Mouse (Mus musculus): ENCODE data around the gene Ffar3.

Ffar3 gene

GRCm38 (mm10) chr7:30856078-30856477 is at the start of gene Ffar3:
Ffar3 (minus strand) TSS chr7:30856178.
- DNase-seq (ENCODE audit: low spot score) = no peak

DNA sequence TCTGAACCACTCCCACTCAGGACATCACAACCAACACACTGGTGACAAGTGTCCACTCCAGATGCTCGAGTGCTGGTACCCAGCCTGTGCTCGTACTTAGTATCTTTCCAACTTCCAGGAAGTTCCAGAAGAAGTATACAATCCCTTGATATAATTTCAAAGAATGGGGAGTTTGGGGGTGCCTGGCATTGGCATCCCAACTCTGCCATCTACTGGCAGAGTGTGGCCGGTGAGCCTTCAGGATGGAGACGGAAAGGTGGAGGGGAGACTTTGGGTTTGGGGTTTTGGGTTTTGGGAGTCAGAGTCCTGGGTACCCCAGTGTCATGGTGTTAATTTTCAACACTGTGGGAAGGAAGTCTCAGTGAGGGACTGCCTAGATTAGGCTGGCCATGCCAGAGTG is 48.1 kb upstream of the Ffar3 start:
- DNase-seq (ENCODE audit: low spot score) = no peak

GRCm38 (mm10) chr7:30895217-30895616 is 39.2 kb upstream of the Ffar3 start:
- DNase-seq (ENCODE audit: low spot score) = no peak

DNA sequence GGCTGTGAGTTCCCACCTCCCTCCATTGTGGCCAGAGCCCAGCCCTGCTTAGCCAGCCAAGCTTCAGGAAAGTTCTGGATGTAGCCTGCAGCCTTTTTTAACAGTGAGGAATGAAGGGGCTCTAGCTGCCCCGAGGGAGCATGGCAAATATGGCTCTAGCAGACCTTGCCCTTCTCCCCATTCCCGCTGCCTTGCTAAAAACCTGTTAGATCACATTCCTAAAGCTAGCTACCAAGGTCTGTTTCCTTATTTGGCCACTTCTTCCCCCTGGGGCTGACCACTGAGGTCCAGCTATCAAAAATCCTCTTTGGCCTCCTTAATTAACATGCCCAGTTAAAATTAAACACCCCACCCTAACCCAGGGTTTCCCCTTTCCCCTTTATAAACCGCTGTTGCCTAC is 36.5 kb upstream of the Ffar3 start:
- DNase-seq (ENCODE audit: low spot score) = peak; percentile 19

- DNase-seq (ENCODE audit: low spot score) = no peak
Measured at GRCm38 (mm10) chr7:30891746-30892145, 35.8 kb upstream of the Ffar3 start.

- DNase-seq (ENCODE audit: low spot score) = no peak
Measured at GRCm38 (mm10) chr7:30890681-30891080, 34.7 kb upstream of the Ffar3 start.

GRCm38 (mm10) chr7:30888786-30889185 is 32.8 kb upstream of the Ffar3 start:
- no peak for DNase-seq (ENCODE audit: low spot score)

GRCm38 (mm10) chr7:30887568-30888188 is 31.7 kb upstream of the Ffar3 start:
- no peak for DNase-seq (ENCODE audit: low spot score)

DNA sequence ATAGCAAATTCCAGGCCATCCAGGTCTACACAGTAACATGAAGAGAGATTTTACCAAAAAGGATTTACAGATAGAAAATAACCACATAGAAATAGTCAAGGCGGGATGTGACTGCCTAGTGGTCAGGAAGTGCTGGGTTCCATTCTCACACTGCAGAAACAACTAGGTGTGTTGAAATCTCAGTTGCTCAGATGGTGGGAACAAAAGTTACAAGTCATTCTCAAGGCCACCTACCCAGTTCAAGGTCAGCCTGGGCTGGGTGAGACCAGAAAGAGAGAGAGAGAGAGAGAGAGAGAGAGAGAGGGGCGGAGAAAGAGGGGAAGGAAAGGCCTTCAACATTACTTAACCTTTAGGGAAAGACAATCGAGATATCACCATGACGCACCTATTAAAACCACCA is 30.9 kb upstream of the Ffar3 start:
- DNase-seq (ENCODE audit: low spot score) = no peak

- DNase-seq (ENCODE audit: low spot score) = no peak
Measured at GRCm38 (mm10) chr7:30884047-30884446, 28.1 kb upstream of the Ffar3 start.

GRCm38 (mm10) chr7:30881367-30881766 is 25.4 kb upstream of the Ffar3 start:
- DNase-seq (ENCODE audit: low spot score) = no peak

- no peak for DNase-seq (ENCODE audit: low spot score)
Measured at GRCm38 (mm10) chr7:30880176-30880575, 24.2 kb upstream of the Ffar3 start, which contains the start of gene Cd22. Cd22 (minus strand) TSS chr7:30880342.

- DNase-seq (ENCODE audit: low spot score) = no peak
Measured at GRCm38 (mm10) chr7:30878950-30879349, 23.0 kb upstream of the Ffar3 start.

DNA sequence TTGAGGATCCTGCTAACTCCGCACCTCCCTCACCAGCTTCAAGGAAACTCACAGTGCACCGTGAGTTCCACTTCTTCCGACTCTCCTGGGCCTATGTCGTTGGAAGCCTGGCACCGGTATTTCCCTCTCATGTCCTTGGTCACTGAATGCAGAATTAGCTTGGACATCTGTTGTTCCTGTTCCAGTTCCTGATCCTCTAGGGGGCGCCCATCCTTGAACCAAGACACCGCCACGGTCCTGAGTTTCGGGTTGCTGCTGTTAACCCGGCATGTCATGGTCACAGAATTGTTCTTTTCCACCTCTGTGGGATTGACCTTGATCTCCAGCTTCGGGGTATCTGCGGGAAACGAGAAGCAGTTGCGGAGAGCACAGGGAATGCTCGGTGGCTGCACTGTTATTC is 17.1 kb upstream of the Ffar3 start:
- DNase-seq (ENCODE audit: low spot score) = peak; percentile 85

GRCm38 (mm10) chr7:30863386-30863785 is 7.4 kb upstream of the Ffar3 start:
- DNase-seq (ENCODE audit: low spot score) = no peak

DNA sequence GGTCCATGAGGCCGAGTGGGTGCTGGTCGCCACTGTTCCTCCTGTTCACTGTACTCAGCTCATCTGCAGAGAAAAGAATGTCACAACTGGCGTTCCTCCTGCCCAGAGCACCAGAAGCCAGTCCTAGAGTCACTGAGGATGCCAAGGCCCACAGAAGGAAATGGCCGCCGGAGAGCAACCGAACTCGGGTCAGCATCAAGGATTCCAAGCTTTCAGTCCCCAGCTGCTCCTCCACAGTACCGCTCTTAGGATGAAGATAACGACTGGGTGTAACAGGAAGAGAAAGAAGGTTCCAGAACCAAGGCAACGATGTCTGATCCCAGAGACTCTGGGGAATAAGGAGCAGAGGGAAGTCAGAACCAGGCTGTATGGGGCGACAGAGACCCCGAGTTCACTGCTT is 5.5 kb upstream of the Ffar3 start, which contains the start of gene Ffar1:
Gene Ffar1 (minus strand): TSS at position 101 of the 400 bp plus-strand sequence.
- DNase-seq (ENCODE audit: low spot score) = no peak

DNA sequence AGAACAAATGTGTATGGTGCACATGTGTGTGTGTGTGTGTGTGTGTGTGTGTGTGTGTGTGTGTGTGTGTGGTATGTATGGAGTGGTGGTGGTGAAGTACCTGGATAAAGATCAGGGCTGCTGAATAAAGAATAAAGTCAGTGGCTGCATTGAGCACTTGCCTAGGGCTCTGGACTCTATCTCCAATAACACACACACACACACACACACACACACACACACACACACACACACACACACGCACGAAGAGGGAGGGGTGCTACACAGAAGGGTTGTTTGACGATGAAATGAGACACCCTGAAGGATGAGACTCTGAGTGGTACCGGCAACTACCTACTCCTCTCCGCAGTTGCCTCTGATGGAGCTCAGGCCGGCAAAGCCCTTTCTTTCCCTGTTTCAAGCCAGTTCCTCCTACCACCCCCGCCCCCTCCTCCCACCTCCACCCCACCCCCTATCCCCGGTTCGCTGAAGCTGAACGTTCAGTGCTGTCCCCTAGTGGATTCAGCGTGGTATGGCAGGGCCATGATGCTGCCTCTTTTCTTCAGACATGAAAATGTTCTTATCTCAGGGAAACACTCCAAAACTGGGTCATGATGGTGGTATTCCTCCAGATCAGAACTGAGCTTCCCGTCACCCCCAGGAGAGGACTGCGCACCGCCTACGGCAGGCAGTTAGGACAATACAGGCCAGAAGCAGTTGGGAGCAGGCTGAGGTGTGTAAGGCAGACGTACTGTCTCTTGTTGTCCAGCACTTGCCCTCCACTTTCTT is 3.8 kb upstream of the Ffar3 start:
- DNase-seq (ENCODE audit: low spot score) = peak; percentile 56

DNA sequence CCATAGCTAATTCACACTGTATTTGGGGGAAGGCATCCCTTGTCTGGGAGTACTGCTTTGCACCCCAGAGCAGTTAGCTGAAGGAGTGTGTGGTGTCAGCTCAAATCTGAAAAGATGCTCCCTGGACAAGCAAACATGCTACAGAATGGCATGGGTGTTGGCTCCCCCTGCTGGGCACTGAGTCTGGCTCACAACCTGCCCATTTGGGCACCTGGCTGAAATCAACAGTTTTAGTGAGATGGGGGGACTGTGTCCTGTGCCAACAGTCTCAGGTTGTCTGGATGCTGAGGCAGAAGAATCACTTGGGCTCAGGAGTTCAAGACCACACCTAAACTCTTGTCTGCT is 3.3 kb upstream of the Ffar3 start:
- peak; percentile 84 for DNase-seq (ENCODE audit: low spot score)

DNA sequence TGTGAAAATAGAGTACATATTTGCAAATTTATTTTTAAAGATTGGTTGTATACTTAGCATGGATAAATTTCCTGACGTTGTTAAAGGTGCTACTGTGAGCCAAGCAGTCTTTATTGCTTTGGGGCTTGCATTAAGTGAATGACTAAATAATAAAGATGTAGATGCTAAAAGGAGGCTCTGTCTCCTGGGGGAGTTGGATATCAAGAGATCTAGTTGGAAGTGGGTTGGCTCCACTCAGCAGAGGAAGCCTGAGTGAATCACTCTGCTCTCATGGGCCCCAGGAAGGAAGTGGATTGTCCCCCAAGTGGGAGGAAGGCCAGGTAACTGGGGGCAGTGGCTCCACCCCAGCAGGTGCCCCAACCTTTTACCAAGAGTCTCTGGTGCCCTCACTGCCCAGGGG is 1.8 kb upstream of the Ffar3 start:
- no peak for DNase-seq (ENCODE audit: low spot score)

- no peak for DNase-seq (ENCODE audit: low spot score)
Measured at GRCm38 (mm10) chr7:30851421-30851820, 4.6 kb downstream of the Ffar3 start.

- no peak for DNase-seq (ENCODE audit: low spot score)
Measured at GRCm38 (mm10) chr7:30847934-30848333, 8.0 kb downstream of the Ffar3 start.

DNA sequence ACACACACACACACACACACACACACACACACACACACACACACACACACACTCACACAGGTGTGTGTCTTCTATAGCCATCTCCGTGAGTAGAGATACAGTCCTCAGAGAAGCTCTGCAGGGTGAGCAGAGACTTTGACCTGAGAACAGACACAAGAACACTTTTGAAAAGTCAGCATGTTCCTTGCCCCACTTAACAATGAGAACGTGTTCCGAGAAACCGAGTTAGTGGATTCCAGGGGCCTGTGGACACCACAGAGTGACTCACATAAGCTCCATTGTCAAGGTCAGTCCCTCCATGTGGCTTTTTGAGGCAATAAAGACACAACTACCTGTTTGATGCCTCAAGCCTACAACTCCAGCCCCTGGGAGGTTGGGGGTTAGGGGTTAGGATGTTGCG is 8.6 kb downstream of the Ffar3 start:
- DNase-seq (ENCODE audit: low spot score) = no peak

- DNase-seq (ENCODE audit: low spot score) = no peak
Measured at GRCm38 (mm10) chr7:30846505-30847053, 9.4 kb downstream of the Ffar3 start.
